Mouse (Mus musculus): ENCODE results near the gene Syngr3. TPM values are rescaled to one million over a fixed set of nuclear protein-coding genes. Genes with fewer than 3 reads are reported as not detected.

The Syngr3 gene
- polyA plus RNA-seq, 1 experiment from 2014 or later: 319 TPM

GRCm38 (mm10) chr17:24638214-24638613 is 51.5 kb downstream of the Syngr3 start:
- Histone ChIP-seq H3K36me3 (ENCODE audit: control insufficient read depth, insufficient read depth, low read length) (peaks cover 3% of the 10 kb centered on the region; the same call in 1 of the 2 replicates), H3K9me3 (ENCODE audit: control insufficient read depth, low read length) (no peaks in the 10 kb centered on the region), H3K27me3 (replicated peaks; ENCODE audit: control insufficient read depth, insufficient read depth, low read length) (no peaks in the 10 kb centered on the region), H3K4me2 (ENCODE audit: low read length) (no peak overlapping the region), H3K27ac (ENCODE audit: low read depth, low read length) (no peak overlapping the region), H3K9ac (ENCODE audit: low read depth, low read length) (no peak overlapping the region), H3K4me1 (ENCODE audit: control insufficient read depth, insufficient read depth, low read depth, low read length) (peaks cover under 1% of the 10 kb centered on the region), H3K4me3 (ENCODE audit: low read length) (no peak overlapping the region)
- ATAC-seq: no peak
- WGBS: 94% methylated on average over 4 of the region's 4 CpGs

GRCm38 (mm10) chr17:24636781-24637481 is 52.8 kb downstream of the Syngr3 start:
- Histone ChIP-seq H3K4me2 (ENCODE audit: low read length) (no peak overlapping the region), H3K27ac (ENCODE audit: low read depth, low read length) (no peak overlapping the region), H3K9ac (ENCODE audit: low read depth, low read length) (no peak overlapping the region), H3K9me3 (ENCODE audit: control insufficient read depth, low read length) (no peaks in the 10 kb centered on the region), H3K4me1 (ENCODE audit: control insufficient read depth, insufficient read depth, low read depth, low read length) (peaks cover 7% of the 10 kb centered on the region), H3K27me3 (replicated peaks; ENCODE audit: control insufficient read depth, insufficient read depth, low read length) (no peaks in the 10 kb centered on the region), H3K4me3 (ENCODE audit: low read length) (no peak overlapping the region), H3K36me3 (ENCODE audit: control insufficient read depth, insufficient read depth, low read length) (peaks cover 3% of the 10 kb centered on the region; the same call in 1 of the 2 replicates)
- WGBS: 70% methylated on average over 5 of the region's 5 CpGs
- no peak for ATAC-seq

GRCm38 (mm10) chr17:24635694-24636093 is 54.1 kb downstream of the Syngr3 start:
- no peak overlapping the region for H3K4me2 ChIP-seq (ENCODE audit: low read length)
- no peak for ATAC-seq
- peaks cover 11% of the 10 kb centered on the region for H3K4me1 ChIP-seq (ENCODE audit: control insufficient read depth, insufficient read depth, low read depth, low read length)
- no peaks in the 10 kb centered on the region for H3K9me3 ChIP-seq (ENCODE audit: control insufficient read depth, low read length)
- no peaks in the 10 kb centered on the region; the same call in 1 of the 2 replicates for H3K36me3 ChIP-seq (ENCODE audit: control insufficient read depth, insufficient read depth, low read length)
- no peak overlapping the region for H3K9ac ChIP-seq (ENCODE audit: low read depth, low read length)
- no peak overlapping the region for H3K4me3 ChIP-seq (ENCODE audit: low read length)
- WGBS: 96% methylated on average over 5 of the region's 5 CpGs
- H3K27ac ChIP-seq (ENCODE audit: low read depth, low read length): no peak overlapping the region
- no peaks in the 10 kb centered on the region for H3K27me3 ChIP-seq (replicated peaks; ENCODE audit: control insufficient read depth, insufficient read depth, low read length)

Other genes starting within 250 kb of the Syngr3 start
- 6.1 and 9.4 TPM in 2 replicates for gene Dnase1l2, start 246.8 kb downstream of the Syngr3 start, polyA plus RNA-seq (2015; fragmentation: Nextera tagmentation; extraction: Ambion mirVana)
- gene E4f1, start 219.6 kb downstream of the Syngr3 start, polyA plus RNA-seq (2015; fragmentation: Nextera tagmentation; extraction: Ambion mirVana): 42.3 and 43.5 TPM in 2 replicates
- gene Pgp, start 219.6 kb downstream of the Syngr3 start, polyA plus RNA-seq (2015; fragmentation: Nextera tagmentation; extraction: Ambion mirVana): 83.9 and 85.4 TPM in 2 replicates
- 0.65 and 1.2 TPM in 2 replicates for gene Bricd5, start 216.1 kb downstream of the Syngr3 start, polyA plus RNA-seq (2015; fragmentation: Nextera tagmentation; extraction: Ambion mirVana)
- gene Mlst8, start 210.9 kb downstream of the Syngr3 start, polyA plus RNA-seq (2015; fragmentation: Nextera tagmentation; extraction: Ambion mirVana): 36.2 and 39.3 TPM in 2 replicates
- gene Caskin1, start 201.4 kb downstream of the Syngr3 start, polyA plus RNA-seq (2015; fragmentation: Nextera tagmentation; extraction: Ambion mirVana): 43.6 and 44.6 TPM in 2 replicates
- 85.9 and 94.2 TPM in 2 replicates for gene Traf7, start 162.0 kb downstream of the Syngr3 start, polyA plus RNA-seq (2015; fragmentation: Nextera tagmentation; extraction: Ambion mirVana)
- 10.9 and 13.0 TPM in 2 replicates for gene Rab26, start 155.7 kb downstream of the Syngr3 start, polyA plus RNA-seq (2015; fragmentation: Nextera tagmentation; extraction: Ambion mirVana)
- gene Pkd1, start 140.1 kb downstream of the Syngr3 start, polyA plus RNA-seq (2015; fragmentation: Nextera tagmentation; extraction: Ambion mirVana): 26.8 and 29.9 TPM in 2 replicates
- gene Tsc2, start 57.3 kb downstream of the Syngr3 start, polyA plus RNA-seq (2015; fragmentation: Nextera tagmentation; extraction: Ambion mirVana): 65.8 and 80.9 TPM in 2 replicates
- gene Nthl1, start 57.3 kb downstream of the Syngr3 start, polyA plus RNA-seq (2015; fragmentation: Nextera tagmentation; extraction: Ambion mirVana): 9.6 and 9.9 TPM in 2 replicates
- 60.8 TPM in 2 replicates for gene Slc9a3r2, start 39.6 kb downstream of the Syngr3 start, polyA plus RNA-seq (2015; fragmentation: Nextera tagmentation; extraction: Ambion mirVana)
- gene Npw, start 31.5 kb downstream of the Syngr3 start, polyA plus RNA-seq (2015; fragmentation: Nextera tagmentation; extraction: Ambion mirVana): 0.54 and 0.75 TPM in 2 replicates
- 10.8 and 18.7 TPM in 2 replicates for gene Zfp598, start 20.3 kb downstream of the Syngr3 start, polyA plus RNA-seq (2015; fragmentation: Nextera tagmentation; extraction: Ambion mirVana)
- 35.4 and 37.3 TPM in 2 replicates for gene Gfer, start 6.2 kb upstream of the Syngr3 start, polyA plus RNA-seq (2015; fragmentation: Nextera tagmentation; extraction: Ambion mirVana)
- 1.7 and 2.3 TPM in 2 replicates for gene Noxo1, start 6.3 kb upstream of the Syngr3 start, polyA plus RNA-seq (2015; fragmentation: Nextera tagmentation; extraction: Ambion mirVana)
- 62.4 and 69.9 TPM in 2 replicates for gene Tbl3, start 17.7 kb upstream of the Syngr3 start, polyA plus RNA-seq (2015; fragmentation: Nextera tagmentation; extraction: Ambion mirVana)
- gene Rnf151, start 28.1 kb upstream of the Syngr3 start, polyA plus RNA-seq (2015; fragmentation: Nextera tagmentation; extraction: Ambion mirVana): not detected in 2 replicates
- 732 and 739 TPM in 2 replicates for gene Rps2, start 28.2 kb upstream of the Syngr3 start, polyA plus RNA-seq (2015; fragmentation: Nextera tagmentation; extraction: Ambion mirVana)
- gene Ndufb10, start 34.5 kb upstream of the Syngr3 start, polyA plus RNA-seq (2015; fragmentation: Nextera tagmentation; extraction: Ambion mirVana): 271 and 307 TPM in 2 replicates
- 0.25 TPM in 1 of 2 replicates, not detected in the other for gene Rpl3l, start 37.9 kb upstream of the Syngr3 start, polyA plus RNA-seq (2015; fragmentation: Nextera tagmentation; extraction: Ambion mirVana)
- gene Msrb1, start 46.7 kb upstream of the Syngr3 start, polyA plus RNA-seq (2015; fragmentation: Nextera tagmentation; extraction: Ambion mirVana): 17.5 and 18.9 TPM in 2 replicates
- 0.23 and 0.32 TPM in 2 replicates for gene Hs3st6, start 63.0 kb upstream of the Syngr3 start, polyA plus RNA-seq (2015; fragmentation: Nextera tagmentation; extraction: Ambion mirVana)
- not detected in 2 replicates for gene Meiob, start 114.3 kb upstream of the Syngr3 start, polyA plus RNA-seq (2015; fragmentation: Nextera tagmentation; extraction: Ambion mirVana)
- gene Hagh, start 150.2 kb upstream of the Syngr3 start, polyA plus RNA-seq (2015; fragmentation: Nextera tagmentation; extraction: Ambion mirVana): 71.4 and 86.9 TPM in 2 replicates
- 23.1 and 28.8 TPM in 2 replicates for gene Fahd1, start 160.4 kb upstream of the Syngr3 start, polyA plus RNA-seq (2015; fragmentation: Nextera tagmentation; extraction: Ambion mirVana)
- 0.15 TPM in 1 of 2 replicates, not detected in the other for gene Igfals, start 176.0 kb upstream of the Syngr3 start, polyA plus RNA-seq (2015; fragmentation: Nextera tagmentation; extraction: Ambion mirVana)
- 64.1 and 65.7 TPM in 2 replicates for gene Nubp2, start 196.4 kb upstream of the Syngr3 start, polyA plus RNA-seq (2015; fragmentation: Nextera tagmentation; extraction: Ambion mirVana)
- 88.2 and 90.4 TPM in 2 replicates for gene Spsb3, start 196.7 kb upstream of the Syngr3 start, polyA plus RNA-seq (2015; fragmentation: Nextera tagmentation; extraction: Ambion mirVana)
- gene Eme2, start 205.1 kb upstream of the Syngr3 start, polyA plus RNA-seq (2015; fragmentation: Nextera tagmentation; extraction: Ambion mirVana): 30.1 and 30.2 TPM in 2 replicates
- gene Mrps34, start 205.2 kb upstream of the Syngr3 start, polyA plus RNA-seq (2015; fragmentation: Nextera tagmentation; extraction: Ambion mirVana): 85.3 and 89.0 TPM in 2 replicates
- 88.2 and 99.9 TPM in 2 replicates for gene Nme3, start 206.5 kb upstream of the Syngr3 start, polyA plus RNA-seq (2015; fragmentation: Nextera tagmentation; extraction: Ambion mirVana)
- gene Mapk8ip3, start 247.0 kb upstream of the Syngr3 start, polyA plus RNA-seq (2015; fragmentation: Nextera tagmentation; extraction: Ambion mirVana): 90.0 and 102 TPM in 2 replicates